Mouse (Mus musculus): ENCODE data around the gene Cybrd1. TPM values are rescaled to one million over a fixed set of nuclear protein-coding genes. Genes with fewer than 3 reads are reported as not detected.

Cybrd1 gene
- 1 to 10 TPM; 1.1 to 1.7 TPM for total RNA-seq (2021)

- DNase-seq = peak; percentile 84 to 86
- intact Hi-C loops (cut with DNase I) = no loop called here
These were observed at the start of gene Cybrd1 for GRCm38 (mm10) chr2:71117797-71118708. Cybrd1 (plus strand) TSS chr2:71117923.

DNA sequence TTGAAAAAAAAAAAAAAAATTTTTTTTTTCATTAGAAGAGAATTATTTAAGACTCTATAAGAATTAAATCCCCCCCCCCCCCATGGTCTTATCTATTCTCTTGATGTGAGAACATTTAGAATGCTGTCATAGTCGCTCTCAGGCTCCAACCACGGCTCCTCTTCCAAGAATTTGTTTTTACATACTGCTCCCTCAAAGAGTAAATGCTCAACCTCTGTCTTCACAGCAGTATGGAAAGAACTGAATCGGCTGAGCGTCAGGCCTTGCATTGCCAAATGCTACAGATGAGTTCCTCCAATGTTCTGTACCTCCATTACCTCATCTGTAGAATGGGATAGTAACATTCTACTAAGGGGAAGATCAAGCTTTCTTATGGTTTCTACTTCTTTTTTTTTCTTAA is 46.1 kb upstream of the Cybrd1 start:
- DNase-seq = no peak
- intact Hi-C loops (cut with DNase I) = no loop called here

DNA sequence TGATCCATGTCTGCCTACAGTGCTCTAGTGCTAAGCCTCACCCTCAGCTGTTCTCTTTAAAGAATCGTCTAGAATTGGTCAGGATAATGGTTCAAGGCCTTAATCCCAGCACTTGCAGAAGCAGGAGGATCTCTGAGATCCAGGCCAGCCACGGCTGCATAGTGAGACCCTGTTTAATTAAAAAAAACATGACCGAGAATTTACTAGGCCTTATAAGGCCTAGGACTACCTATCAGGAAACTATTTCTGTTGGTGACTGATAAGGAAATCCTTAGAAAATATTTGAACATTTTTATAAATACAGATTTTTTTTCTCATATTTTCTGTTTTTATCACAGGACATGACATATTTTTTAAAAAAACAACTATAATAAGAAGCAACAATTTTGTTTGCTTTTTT is 44.4 kb upstream of the Cybrd1 start:
- intact Hi-C loops (cut with DNase I) = no loop called here
- no peak for DNase-seq

DNA sequence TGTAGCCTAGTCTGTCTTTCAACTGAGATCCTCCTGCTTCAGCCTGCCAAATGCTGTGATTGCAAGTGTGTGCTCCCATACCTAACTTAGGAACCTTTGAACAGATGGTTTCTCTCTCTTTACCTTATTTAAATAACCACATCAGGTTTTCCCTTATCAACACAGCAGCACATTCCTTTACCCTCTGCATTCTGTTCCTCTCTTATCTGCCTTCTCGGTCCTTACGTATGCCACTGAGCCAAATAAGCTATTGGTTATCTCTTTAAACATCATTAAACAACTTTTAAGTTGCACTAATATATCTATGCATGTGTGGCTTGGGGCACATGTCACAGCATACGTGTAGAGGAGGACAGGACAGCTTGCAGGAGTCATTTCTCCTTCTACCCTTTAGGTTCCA is 43.9 kb upstream of the Cybrd1 start:
- DNase-seq = no peak
- intact Hi-C loops (cut with DNase I) = no loop called here

- intact Hi-C loops (cut with DNase I) = no loop called here
- DNase-seq = no peak
These were observed 35.3 kb upstream of the Cybrd1 start for GRCm38 (mm10) chr2:71082416-71082815.

GRCm38 (mm10) chr2:71083454-71084193 is 34.1 kb upstream of the Cybrd1 start:
- intact Hi-C loops (cut with DNase I) = no loop called here
- DNase-seq = no peak

DNA sequence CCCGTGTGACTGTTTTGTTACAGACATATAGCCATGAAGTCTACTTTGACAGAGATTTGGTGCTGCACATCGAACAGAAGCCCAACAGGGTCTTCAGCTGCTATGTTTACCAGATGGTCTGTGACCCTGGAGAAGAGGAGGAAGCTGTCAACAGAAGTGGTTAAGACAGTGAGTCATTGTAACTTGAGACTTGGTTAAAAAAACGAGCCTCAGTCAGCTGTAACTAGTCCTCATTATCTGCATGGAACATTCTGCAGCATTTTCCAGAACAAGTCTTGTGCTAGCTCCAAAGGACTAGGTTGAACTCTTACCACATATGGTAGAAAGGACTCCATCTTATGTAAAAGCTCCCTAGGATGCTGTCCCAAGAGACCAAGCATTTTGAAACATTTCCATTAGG is 28.0 kb upstream of the Cybrd1 start:
- intact Hi-C loops (cut with DNase I) = no loop called here
- no peak for DNase-seq

GRCm38 (mm10) chr2:71090660-71091445 is 26.9 kb upstream of the Cybrd1 start:
- peak in 1 of 2 experiments; percentile 20 for DNase-seq
- intact Hi-C loops (cut with DNase I) = no loop called here

- DNase-seq = peak; percentile 8
- intact Hi-C loops (cut with DNase I) = no loop called here
These were observed 21.6 kb upstream of the Cybrd1 start for GRCm38 (mm10) chr2:71096170-71096569.

DNA sequence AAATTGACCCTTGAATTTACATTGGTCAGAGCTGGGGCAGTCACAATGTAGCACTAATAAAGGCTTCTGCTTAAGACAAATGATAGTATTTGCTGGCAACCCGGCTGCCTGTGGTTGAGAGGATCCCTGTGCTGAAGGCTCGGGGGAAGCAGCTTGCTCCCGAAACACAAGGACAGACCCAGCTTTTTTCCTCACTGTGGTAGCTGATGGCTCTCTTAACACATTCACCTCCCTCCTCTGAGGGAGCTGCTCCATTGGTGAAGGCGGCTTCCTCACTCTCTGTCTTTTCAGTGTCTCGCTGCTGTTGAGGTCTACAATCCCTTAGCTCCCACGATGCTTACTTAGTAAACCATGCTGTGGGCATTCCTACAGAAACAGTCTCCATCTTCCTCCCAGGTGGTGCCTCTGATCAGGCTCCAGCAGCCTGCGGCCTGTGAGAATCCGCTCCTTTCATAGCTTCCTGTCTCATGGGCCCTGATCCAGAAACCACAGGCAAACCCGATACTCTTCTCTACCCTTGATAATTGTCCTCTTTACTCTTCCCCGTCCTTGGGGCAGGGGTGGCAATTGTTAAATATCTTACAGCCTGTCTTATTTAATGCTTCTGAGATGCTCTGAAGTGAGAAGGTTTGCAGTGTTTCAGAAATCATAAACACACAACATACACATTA is 15.0 kb upstream of the Cybrd1 start:
- intact Hi-C loops (cut with DNase I) = no loop called here
- no peak for DNase-seq

- intact Hi-C loops (cut with DNase I) = no loop called here
- no peak for DNase-seq
These were observed 14.4 kb upstream of the Cybrd1 start for GRCm38 (mm10) chr2:71103292-71103680.

DNA sequence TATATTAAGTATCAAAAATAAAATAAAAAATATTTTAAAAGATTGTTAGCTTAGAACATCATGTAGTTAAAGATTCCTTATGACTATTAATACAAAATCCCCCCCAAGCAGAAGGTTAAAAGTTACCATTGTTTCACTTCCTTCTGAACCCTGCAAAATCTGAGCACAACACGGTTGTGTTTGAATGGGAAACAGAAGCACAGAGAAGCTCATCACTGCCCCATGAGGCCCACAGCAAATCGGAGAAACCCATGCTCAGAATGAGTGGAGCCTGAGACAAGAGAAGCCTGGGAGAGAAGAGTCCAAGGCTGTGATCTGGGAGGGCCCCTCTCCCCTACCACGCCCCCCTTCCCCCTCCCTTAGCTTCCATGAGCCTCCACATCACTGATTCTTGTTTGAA is 13.0 kb upstream of the Cybrd1 start:
- no peak for DNase-seq
- intact Hi-C loops (cut with DNase I) = no loop called here

DNA sequence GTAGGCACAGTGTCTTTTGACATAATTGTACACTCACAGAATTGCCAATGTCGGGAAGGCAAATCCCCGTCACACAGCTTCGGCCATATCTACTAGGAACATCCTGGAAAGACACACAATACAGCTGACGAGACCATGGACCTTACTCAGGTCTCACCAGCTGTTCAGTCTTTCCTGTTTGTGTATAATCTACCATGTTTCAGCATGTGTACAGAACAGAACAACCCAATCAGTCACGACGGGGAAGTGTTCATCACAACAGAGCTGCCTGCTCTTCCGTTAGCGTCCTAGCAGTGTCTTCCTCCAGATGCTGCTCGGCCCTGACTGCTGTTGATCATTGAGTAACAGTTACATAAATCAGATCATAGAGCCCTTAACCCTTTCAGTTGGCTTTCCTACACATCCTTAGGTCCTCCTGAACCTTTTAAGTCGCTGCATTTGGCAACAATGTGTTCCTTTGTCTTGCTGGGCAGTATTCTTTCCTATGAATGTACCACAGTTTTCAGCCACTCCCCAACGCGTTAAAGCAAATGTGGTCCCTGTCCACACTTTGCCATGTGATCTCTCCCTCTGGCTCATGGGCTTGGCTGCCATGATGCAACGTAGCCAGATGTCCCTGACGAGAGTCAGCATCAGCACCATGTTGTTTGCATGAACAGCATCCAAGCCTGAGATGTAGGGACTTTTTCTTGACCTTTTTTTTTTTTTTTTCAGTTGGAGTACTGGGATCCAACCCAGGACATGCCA is 12.1 kb upstream of the Cybrd1 start:
- intact Hi-C loops (cut with DNase I) = no loop called here
- no peak for DNase-seq

DNA sequence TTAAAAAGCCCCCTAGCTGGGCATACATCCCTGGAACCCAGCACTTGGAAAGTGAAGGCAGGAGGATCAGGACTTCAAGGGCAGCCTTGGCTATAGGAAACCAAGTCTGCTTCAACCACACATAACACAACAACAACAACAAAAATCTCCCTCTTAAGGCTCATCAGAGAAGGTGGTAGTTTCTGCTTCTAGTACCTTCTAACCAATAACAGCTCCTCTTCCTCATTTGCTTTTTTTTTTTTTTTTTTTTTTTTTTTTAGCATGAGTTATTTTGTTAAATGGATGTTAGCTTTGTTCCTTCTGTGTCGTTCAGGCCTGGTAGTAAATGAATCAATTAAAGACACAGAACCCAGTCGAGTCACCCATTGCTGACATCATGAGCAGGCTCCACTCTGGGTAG is 10.5 kb upstream of the Cybrd1 start:
- intact Hi-C loops (cut with DNase I) = no loop called here
- DNase-seq = no peak

GRCm38 (mm10) chr2:71108541-71108940 is 9.2 kb upstream of the Cybrd1 start:
- intact Hi-C loops (cut with DNase I) = no loop called here

DNA sequence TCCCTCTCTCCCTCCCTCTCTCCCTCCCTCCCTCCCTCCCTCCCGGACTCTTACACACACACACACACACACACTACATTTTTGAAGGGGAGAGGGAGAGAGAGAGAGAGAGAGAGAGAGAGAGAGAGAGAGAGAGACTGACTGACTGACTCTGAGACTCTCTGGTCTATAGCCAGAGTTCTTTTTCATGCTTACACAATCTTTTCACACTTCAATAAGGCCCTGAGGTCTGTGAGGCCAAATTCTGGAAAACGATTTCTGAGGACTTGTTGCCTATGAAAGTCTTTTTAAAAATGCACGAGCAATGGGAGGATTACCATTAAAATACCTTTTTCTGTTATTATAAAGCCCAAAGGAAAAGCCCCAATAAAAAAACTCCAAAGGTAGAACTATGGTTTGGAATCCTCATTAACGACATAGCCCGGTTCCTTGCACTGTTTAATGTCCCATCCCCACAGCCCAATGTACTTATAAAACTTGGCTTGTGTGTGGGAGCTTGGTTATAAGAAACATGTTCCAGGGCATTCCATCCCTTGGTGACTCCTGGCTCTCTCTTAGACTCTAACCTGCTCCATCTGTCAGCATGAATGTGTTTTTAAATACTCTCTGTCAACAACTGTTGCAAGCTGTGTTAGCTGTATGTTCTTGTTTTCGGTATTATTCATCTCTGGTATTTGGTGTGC is 4.1 kb upstream of the Cybrd1 start:
- intact Hi-C loops (cut with DNase I) = no loop called here
- DNase-seq = no peak

More at GRCm38 (mm10) chr2:71108541-71108940, 9.2 kb upstream of the Cybrd1 start:
- DNase-seq = no peak

DNA sequence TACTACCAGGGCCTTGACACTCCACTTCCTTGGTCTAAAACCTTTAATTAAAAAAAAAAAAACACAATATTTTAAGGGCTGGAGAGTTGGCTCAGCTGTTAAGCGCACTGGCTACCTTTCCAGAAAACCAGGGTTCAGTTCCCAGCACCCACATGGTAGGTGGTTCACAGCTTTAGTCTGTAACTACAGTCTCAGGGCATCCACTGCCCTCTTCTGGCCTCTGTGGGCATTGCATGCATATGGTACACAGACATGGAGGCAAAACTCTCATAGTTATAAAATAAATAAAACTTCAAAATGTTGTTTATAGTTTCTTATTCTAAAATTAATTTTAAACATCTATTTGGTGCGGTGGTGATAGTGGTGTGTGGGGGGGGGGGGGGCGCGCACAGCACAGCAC is 1.6 kb upstream of the Cybrd1 start:
- intact Hi-C loops (cut with DNase I) = no loop called here
- no peak for DNase-seq

GRCm38 (mm10) chr2:71120844-71121243 is 3.1 kb downstream of the Cybrd1 start:
- no peak for DNase-seq
- intact Hi-C loops (cut with DNase I) = no loop called here

DNA sequence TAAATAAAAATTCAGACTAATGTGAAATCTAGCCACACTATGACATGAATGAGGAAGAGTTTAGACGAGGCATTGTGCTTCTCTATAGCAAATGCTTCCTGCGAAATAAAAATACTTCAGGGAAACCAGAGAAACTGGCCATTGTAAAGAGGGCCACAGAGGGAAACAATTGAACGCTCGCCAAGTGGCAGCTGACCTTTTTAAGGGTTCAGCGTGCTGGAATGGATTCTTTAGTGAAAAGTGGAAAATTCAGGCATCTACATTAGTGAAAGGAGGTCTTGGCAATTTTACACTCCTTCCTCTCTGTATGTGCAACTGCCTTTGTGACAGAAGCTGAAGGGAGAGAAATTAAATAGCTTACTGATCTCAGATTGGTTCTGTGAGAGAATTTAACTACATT is 3.7 kb downstream of the Cybrd1 start:
- intact Hi-C loops (cut with DNase I) = no loop called here
- DNase-seq = no peak
